Mouse (Mus musculus): Measurements from ENCODE around the gene Chdh.

Chdh gene

GRCm38 (mm10) chr14:30008733-30009575 lies at the start of gene Chdh, which contains the start of gene Il17rb:
Chdh (plus strand) TSS chr14:30009023.
Il17rb (minus strand) TSS chr14:30008896.
- peak; percentile 52 for DNase-seq (ENCODE audit: extremely low spot score)

- no peak for DNase-seq (ENCODE audit: extremely low spot score)
Measured at GRCm38 (mm10) chr14:29967611-29968010, 41.2 kb upstream of the Chdh start.

GRCm38 (mm10) chr14:29968075-29968821 lies 40.6 kb upstream of the Chdh start, which contains the start of gene Selenok:
Selenok (plus strand) TSS chr14:29968308.
- peak; percentile 95 for DNase-seq (ENCODE audit: extremely low spot score)

GRCm38 (mm10) chr14:29971446-29971845 lies 37.4 kb upstream of the Chdh start:
- no peak for DNase-seq (ENCODE audit: extremely low spot score)

- no peak for DNase-seq (ENCODE audit: extremely low spot score)
Measured at GRCm38 (mm10) chr14:29971993-29972392, 36.8 kb upstream of the Chdh start.

GRCm38 (mm10) chr14:29976927-29977326 lies 31.9 kb upstream of the Chdh start:
- DNase-seq (ENCODE audit: extremely low spot score), result no peak

- peak; percentile 94 for DNase-seq (ENCODE audit: extremely low spot score)
Measured at GRCm38 (mm10) chr14:29978254-29979204, 30.3 kb upstream of the Chdh start, which contains the start of gene Actr8. Actr8 (plus strand) TSS chr14:29978337.

- no peak for DNase-seq (ENCODE audit: extremely low spot score)
Measured at GRCm38 (mm10) chr14:29980447-29981205, 28.2 kb upstream of the Chdh start.

GRCm38 (mm10) chr14:29986096-29986495 lies 22.7 kb upstream of the Chdh start:
- DNase-seq (ENCODE audit: extremely low spot score), result no peak

GRCm38 (mm10) chr14:29987276-29987675 lies 21.5 kb upstream of the Chdh start:
- no peak for DNase-seq (ENCODE audit: extremely low spot score)

- DNase-seq (ENCODE audit: extremely low spot score), result no peak
Measured at GRCm38 (mm10) chr14:29987739-29988138, 21.1 kb upstream of the Chdh start.

GRCm38 (mm10) chr14:29988337-29988736 lies 20.5 kb upstream of the Chdh start:
- no peak for DNase-seq (ENCODE audit: extremely low spot score)

GRCm38 (mm10) chr14:29994976-29995375 lies 13.8 kb upstream of the Chdh start:
- peak; percentile 18 for DNase-seq (ENCODE audit: extremely low spot score)

- DNase-seq (ENCODE audit: extremely low spot score), result no peak
Measured at GRCm38 (mm10) chr14:29996000-29996751, 12.6 kb upstream of the Chdh start.

- DNase-seq (ENCODE audit: extremely low spot score), result no peak
Measured at GRCm38 (mm10) chr14:29997345-29997744, 11.5 kb upstream of the Chdh start.

- DNase-seq (ENCODE audit: extremely low spot score), result no peak
Measured at GRCm38 (mm10) chr14:29998747-29999474, 9.9 kb upstream of the Chdh start.

- no peak for DNase-seq (ENCODE audit: extremely low spot score)
Measured at GRCm38 (mm10) chr14:29999475-29999811, 9.4 kb upstream of the Chdh start.

GRCm38 (mm10) chr14:30009864-30010560 lies 1.2 kb downstream of the Chdh start:
- no peak for DNase-seq (ENCODE audit: extremely low spot score)
